Mouse (Mus musculus): ENCODE results near the gene Msantd1. TPM values are rescaled to one million over a fixed set of nuclear protein-coding genes. Genes with fewer than 3 reads are reported as not detected.

Gene Msantd1
- polyA plus RNA-seq, 1 experiment from 2014 or later, result 5.8 TPM

DNA sequence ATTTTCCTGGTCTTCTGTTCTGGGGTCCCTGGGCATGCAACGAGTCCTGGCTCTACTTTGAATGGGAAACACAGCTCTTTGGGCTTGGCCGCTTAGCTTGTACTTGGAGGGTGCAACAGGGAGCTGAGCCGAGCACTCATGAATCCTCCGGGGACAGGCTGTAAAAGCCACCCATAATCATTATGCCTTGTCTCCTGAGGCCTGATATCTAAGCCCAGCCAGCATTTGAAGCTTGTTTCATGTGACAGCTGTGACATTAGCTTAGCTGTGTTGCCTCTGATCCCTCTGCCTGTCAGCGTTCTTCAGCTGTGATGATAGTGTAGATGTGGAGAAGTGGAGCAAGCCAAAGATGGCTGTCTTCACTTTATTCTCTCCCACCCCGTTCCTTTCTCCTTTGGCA, 46.7 kb downstream of the Msantd1 start:
- no peak overlapping the region for H3K4me3 ChIP-seq
- H3K9ac ChIP-seq (replicated peaks), result no peak overlapping the region
- H3K27me3 ChIP-seq, result no peaks in the 10 kb centered on the region
- no peaks in the 10 kb centered on the region for H3K9me3 ChIP-seq
- 74% methylated on average over 6 of the region's 6 CpGs for WGBS
- ATAC-seq (replicated peaks), result no peak
- H3K36me3 ChIP-seq, result peaks cover 5% of the 10 kb centered on the region; the same call in 1 of the 2 replicates
- no peak overlapping the region for H3K4me2 ChIP-seq (replicated peaks)
- peaks cover 56% of the 10 kb centered on the region for H3K4me1 ChIP-seq
- no peak overlapping the region for H3K27ac ChIP-seq (replicated peaks)

DNA sequence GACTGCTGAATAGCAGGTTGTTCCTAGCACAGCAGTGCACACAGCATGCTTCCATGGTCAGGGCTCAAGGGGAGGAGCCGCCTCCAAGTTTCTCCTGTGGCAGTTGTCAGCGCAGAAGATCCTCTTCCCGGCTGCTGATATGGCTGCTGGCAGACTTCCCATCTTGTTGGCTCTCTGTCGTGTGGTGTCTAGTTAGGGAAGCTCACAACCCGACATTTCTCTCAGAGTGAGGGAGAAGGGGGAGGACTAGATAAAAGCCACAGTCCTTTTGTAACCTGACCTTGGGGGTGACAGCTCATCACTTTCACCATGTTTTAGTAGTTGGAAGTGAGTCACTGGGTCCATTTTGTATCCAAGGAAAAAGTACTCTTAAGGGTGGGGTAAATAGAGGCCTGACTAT, 47.8 kb downstream of the Msantd1 start:
- no peak for ATAC-seq (replicated peaks)
- no peak overlapping the region for H3K4me2 ChIP-seq (replicated peaks)
- no peak overlapping the region for H3K4me3 ChIP-seq
- H3K27ac ChIP-seq (replicated peaks), result no peak overlapping the region
- H3K27me3 ChIP-seq, result no peaks in the 10 kb centered on the region
- H3K4me1 ChIP-seq, result peaks cover 47% of the 10 kb centered on the region
- 49% methylated on average over 5 of the region's 5 CpGs for WGBS
- H3K36me3 ChIP-seq, result peaks cover 5% of the 10 kb centered on the region; the same call in 1 of the 2 replicates
- H3K9ac ChIP-seq (replicated peaks), result no peak overlapping the region
- H3K9me3 ChIP-seq, result no peaks in the 10 kb centered on the region

- Histone ChIP-seq H3K9ac (replicated peaks) (no peak overlapping the region), H3K27me3 (no peaks in the 10 kb centered on the region), H3K4me1 (peaks cover 42% of the 10 kb centered on the region), H3K9me3 (no peaks in the 10 kb centered on the region), H3K27ac (replicated peaks) (no peak overlapping the region), H3K4me3 (no peak overlapping the region), H3K4me2 (replicated peaks) (no peak overlapping the region), H3K36me3 (peaks cover 5% of the 10 kb centered on the region; the same call in 1 of the 2 replicates)
- no peak for ATAC-seq (replicated peaks)
- WGBS, result 89% methylated on average over 7 of the region's 7 CpGs
Measured at GRCm38 (mm10) chr5:34956151-34956550, 48.3 kb downstream of the Msantd1 start.

- peak; percentile 67 for ATAC-seq (replicated peaks)
Measured at GRCm38 (mm10) chr5:34957015-34957414, 49.2 kb downstream of the Msantd1 start.

GRCm38 (mm10) chr5:34960021-34960420, 52.2 kb downstream of the Msantd1 start:
- Histone ChIP-seq H3K9me3 (no peaks in the 10 kb centered on the region), H3K4me1 (peaks cover 22% of the 10 kb centered on the region), H3K27ac (replicated peaks) (no peak overlapping the region), H3K36me3 (peaks cover 3% of the 10 kb centered on the region; the same call in 1 of the 2 replicates), H3K4me3 (no peak overlapping the region), H3K4me2 (replicated peaks) (no peak overlapping the region), H3K27me3 (no peaks in the 10 kb centered on the region), H3K9ac (replicated peaks) (no peak overlapping the region)
- WGBS, result 87% methylated on average over 1 of the region's 1 CpGs
- no peak for ATAC-seq (replicated peaks)

More at GRCm38 (mm10) chr5:34957015-34957414, 49.2 kb downstream of the Msantd1 start:
- 48% methylated on average over 2 of the region's 2 CpGs for WGBS
- no peak overlapping the region for H3K4me2 ChIP-seq (replicated peaks)
- no peak overlapping the region for H3K4me3 ChIP-seq
- 0 out of 2 replicates have a peak overlapping the region, but pooled peaks have one; percentile 27 for H3K27ac ChIP-seq (replicated peaks)
- peaks cover 38% of the 10 kb centered on the region for H3K4me1 ChIP-seq
- peaks cover 5% of the 10 kb centered on the region; the same call in 1 of the 2 replicates for H3K36me3 ChIP-seq
- no peaks in the 10 kb centered on the region for H3K9me3 ChIP-seq
- no peak overlapping the region for H3K9ac ChIP-seq (replicated peaks)
- H3K27me3 ChIP-seq, result no peaks in the 10 kb centered on the region

GRCm38 (mm10) chr5:34965531-34965930, 57.7 kb downstream of the Msantd1 start:
- H3K4me1 ChIP-seq, result peaks cover 9% of the 10 kb centered on the region; the same call in 1 of the 2 replicates
- H3K4me3 ChIP-seq, result no peak overlapping the region
- no peak overlapping the region for H3K4me2 ChIP-seq (replicated peaks)
- H3K27me3 ChIP-seq, result no peaks in the 10 kb centered on the region
- no peak overlapping the region for H3K9ac ChIP-seq (replicated peaks)
- no peaks in the 10 kb centered on the region for H3K9me3 ChIP-seq
- WGBS, result 91% methylated on average over 12 of the region's 12 CpGs
- no peak overlapping the region for H3K27ac ChIP-seq (replicated peaks)
- H3K36me3 ChIP-seq, result peaks cover 34% of the 10 kb centered on the region
- ATAC-seq (replicated peaks), result no peak

DNA sequence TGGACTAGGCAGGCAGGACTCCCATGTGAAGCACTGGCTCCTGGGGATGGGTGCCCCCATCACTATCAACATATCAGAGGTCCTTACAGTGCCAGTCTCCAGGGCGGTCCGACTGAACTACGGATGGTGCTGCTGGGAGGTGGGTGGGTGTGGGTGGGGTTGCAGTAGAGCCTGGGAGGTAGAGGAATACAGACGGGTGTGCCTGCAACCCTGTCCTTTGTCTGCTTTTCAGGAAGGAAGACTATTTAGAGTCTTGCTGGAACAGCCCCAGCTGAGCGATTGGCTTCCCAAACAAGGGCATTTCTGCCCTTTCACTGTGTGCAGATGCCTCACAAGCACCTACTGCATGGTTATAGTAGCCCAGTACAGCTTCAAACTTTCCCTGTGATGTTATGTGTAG, 60.6 kb downstream of the Msantd1 start:
- Histone ChIP-seq H3K36me3 (peaks cover 44% of the 10 kb centered on the region), H3K27me3 (no peaks in the 10 kb centered on the region)
- ATAC-seq (replicated peaks), result no peak

GRCm38 (mm10) chr5:34972471-34972870, 64.7 kb downstream of the Msantd1 start:
- no peak overlapping the region for H3K27ac ChIP-seq (replicated peaks)
- no peak overlapping the region for H3K4me2 ChIP-seq (replicated peaks)
- no peaks in the 10 kb centered on the region for H3K27me3 ChIP-seq
- peaks cover 39% of the 10 kb centered on the region for H3K36me3 ChIP-seq
- peaks cover 7% of the 10 kb centered on the region; the same call in 1 of the 2 replicates for H3K4me1 ChIP-seq
- H3K9me3 ChIP-seq, result no peaks in the 10 kb centered on the region
- no peak overlapping the region for H3K9ac ChIP-seq (replicated peaks)
- WGBS, result 81% methylated on average over 3 of the region's 3 CpGs
- no peak for ATAC-seq (replicated peaks)
- no peak overlapping the region for H3K4me3 ChIP-seq

More for the DNA sequence above, 60.6 kb downstream of the Msantd1 start:
- Histone ChIP-seq H3K4me3 (no peak overlapping the region), H3K9me3 (no peaks in the 10 kb centered on the region), H3K27ac (replicated peaks) (no peak overlapping the region), H3K4me2 (replicated peaks) (no peak overlapping the region), H3K9ac (replicated peaks) (no peak overlapping the region), H3K4me1 (peaks cover 9% of the 10 kb centered on the region; the same call in 1 of the 2 replicates)
- 73% methylated on average over 5 of the region's 5 CpGs for WGBS

Other genes starting within 250 kb of the Msantd1 start
- 21.9 TPM in 2 replicates for gene Nop14, start 247.9 kb upstream of the Msantd1 start, polyA plus RNA-seq (2015; fragmentation: Nextera tagmentation; extraction: Ambion mirVana)
- gene Grk4, start 247.6 kb upstream of the Msantd1 start, polyA plus RNA-seq (2015; fragmentation: Nextera tagmentation; extraction: Ambion mirVana), result 2.2 and 2.3 TPM in 2 replicates
- 13.6 and 14.3 TPM in 2 replicates for gene Htt, start 146.3 kb upstream of the Msantd1 start, polyA plus RNA-seq (2015; fragmentation: Nextera tagmentation; extraction: Ambion mirVana)
- 64.7 and 64.9 TPM in 2 replicates for gene Rgs12, start 41.4 kb downstream of the Msantd1 start, polyA plus RNA-seq (2015; fragmentation: Nextera tagmentation; extraction: Ambion mirVana)
- gene Hgfac, start 133.5 kb downstream of the Msantd1 start, polyA plus RNA-seq (2015; fragmentation: Nextera tagmentation; extraction: Ambion mirVana), result 0.69 and 0.75 TPM in 2 replicates
- 7.2 and 7.9 TPM in 2 replicates for gene Dok7, start 148.8 kb downstream of the Msantd1 start, polyA plus RNA-seq (2015; fragmentation: Nextera tagmentation; extraction: Ambion mirVana)
- gene Lrpap1, start 197.8 kb downstream of the Msantd1 start, polyA plus RNA-seq (2015; fragmentation: Nextera tagmentation; extraction: Ambion mirVana), result 146 and 152 TPM in 2 replicates